Mouse (Mus musculus): ENCODE measurements around the gene Hoxa6. TPM values are rescaled to one million over a fixed set of nuclear protein-coding genes. Genes with fewer than 3 reads are reported as not detected.

Hoxa6 gene
- polyA plus RNA-seq (2014; fragmentation: Illumina TruSeq; extraction: RNeasy Lipid Tissue Mini Kit (QIAGEN cat#74804); ENCODE audit: insufficient read depth, low read depth, low replicate concordance) = not detected

DNA sequence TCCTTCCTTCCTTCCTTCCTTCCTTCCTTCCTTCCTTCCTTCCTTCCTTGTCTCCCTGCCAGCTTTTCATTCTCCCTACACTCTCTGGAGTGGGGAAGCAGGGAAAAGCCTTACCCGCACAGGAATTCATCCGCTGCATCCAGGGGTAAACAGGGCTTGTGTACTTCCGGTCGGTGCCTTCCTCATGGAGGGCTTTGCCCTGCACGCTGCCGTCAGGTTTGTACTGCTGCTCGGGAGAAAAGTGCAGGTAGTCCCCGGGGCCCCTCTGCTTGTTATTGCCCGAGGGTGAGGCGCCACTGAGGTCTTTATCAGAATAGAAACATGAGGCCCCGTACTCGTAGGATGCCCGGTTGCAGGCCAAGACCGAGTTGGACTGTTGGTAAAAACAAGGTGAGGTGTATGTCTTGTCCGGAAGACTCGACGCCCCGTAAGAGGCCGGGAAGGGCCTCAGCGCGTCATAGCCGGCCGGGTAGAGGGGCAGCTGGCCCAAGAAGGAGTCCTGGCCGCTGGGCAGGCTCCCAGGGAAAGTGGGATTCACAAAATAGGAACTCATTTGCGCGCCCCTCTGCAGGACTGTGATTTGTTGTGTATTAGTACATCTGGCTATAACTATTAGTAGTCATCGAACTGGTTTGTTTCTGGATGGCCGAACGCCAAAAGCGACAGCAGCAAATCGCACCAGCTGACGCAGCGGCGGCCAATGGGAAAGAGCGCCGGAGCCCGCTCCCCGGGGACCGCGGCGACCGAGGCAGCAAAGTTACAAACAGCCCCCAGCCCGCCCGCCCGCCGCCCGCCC is at the start of gene Hoxa6:
Gene Hoxa6 (minus strand): TSS at position 651 of the 796 bp plus-strand sequence.

DNA sequence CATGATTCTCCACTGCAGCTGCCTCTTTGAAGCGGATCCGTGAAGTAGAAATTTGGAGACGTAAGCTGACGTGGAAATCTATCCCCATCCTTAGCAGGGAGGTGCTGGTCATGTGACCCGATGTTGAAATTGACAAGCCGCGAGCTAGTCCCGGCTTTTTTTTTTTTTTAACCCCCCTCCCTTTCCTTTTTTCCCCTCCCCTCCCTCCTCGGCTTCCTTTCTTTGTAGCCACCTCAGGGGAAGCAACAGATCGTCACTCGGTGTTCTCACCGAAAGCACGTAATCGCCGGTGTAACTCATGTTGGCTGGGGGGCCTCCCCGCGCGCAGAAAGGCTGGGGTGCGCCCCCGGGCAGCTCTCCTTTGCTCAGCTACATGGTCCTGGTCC is 37.2 kb upstream of the Hoxa6 start, which contains the start of gene Hoxa11:
Gene Hoxa11 (minus strand): TSS at position 54 of the 386 bp plus-strand sequence.

DNA sequence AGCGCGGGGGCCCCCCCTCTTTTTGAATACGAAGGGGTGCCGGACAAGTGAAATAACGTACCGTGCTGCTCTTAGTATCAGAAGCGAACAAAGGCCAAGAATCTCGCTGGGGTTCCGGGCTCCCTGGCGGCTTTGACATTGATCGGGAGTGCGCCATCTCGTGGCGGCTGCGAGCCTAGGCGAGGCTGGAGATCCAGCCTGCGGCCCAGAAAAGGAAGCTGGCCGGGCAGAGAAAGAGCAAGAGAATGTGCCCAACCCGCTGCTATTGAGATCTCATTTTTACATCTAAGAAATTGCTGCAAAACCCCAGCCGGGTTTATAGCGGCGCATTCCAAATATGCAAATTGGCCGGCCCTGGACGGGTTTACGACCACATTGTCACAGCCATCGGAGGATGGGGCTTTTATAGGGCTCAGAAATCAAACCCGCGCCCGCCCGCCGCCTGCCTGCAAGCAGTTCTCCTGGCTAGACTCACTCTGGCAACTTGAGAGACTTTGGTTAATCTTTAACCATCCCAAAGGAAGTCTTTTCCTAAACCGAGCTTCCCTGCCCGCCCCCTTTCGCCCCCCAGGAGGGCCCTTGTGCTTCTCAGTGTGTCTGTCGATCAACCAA is 32.0 kb upstream of the Hoxa6 start, which contains the start of gene Hoxa10:
Gene Hoxa10 (minus strand): TSS at position 466 of the 612 bp plus-strand sequence.

DNA sequence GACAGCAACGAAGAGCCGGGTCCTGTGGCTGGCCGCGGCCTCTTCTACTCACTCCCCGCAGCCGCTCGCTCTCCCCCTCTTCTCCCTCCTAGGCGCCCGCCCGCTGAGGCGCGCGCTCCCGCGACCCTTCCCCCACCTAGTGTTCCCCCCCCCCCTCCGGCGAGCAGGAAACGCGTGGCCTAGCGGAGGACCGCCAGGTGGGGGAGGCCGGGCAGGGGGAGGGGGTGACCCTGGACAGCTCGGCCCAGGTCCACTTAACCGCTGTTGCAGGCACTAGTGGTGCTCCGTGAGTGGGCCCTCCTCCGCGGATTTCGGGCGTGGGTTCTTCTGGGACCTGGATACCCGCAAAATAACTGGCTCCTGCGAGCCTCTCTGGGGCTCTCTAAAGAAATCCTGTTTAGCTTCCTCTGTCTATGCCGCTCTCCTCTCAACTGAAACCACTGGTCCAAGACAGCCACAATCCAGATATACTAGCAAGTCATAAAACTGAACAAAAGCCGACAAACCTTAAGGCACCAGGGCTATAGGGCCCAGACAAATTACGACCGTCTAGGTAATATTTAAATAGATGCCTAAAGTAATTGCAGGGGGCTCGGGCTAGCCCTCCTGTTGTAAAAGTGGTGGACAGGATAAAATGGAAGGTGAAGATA is 22.1 kb upstream of the Hoxa6 start, which contains the start of gene Hoxa9:
Gene Hoxa9 (minus strand): TSS at position 574 of the 650 bp plus-strand sequence.

DNA sequence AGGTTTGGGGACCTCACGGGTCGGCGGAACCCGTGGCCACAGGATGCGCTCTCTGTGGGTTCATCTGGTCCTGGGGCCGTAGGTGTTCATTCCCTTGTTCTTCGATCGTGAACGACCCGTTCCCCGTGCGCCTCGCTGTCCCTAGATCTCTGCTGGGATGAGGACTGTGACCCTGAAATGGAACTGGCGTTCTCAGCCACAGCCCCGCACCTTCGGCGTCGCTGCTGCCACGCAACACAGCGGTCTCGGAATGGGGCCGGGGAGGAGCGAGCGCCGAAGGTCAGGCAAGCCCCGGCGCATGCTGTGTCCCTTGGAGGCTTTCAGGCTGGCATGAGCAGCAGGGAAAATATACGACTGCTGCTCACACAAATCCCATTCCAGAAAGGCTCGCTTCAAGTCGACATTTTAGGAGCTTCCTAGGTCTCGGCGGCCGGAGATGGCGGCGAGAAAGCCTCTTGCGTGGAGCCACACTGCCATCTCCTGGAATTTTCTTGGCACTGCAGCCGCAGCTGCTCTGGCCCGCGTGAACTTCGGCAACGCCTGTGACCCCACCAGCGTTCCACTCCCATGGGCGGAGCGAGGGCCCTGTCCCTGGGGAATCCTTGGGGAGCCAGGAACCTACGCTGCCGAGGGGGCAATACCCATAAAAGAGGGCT is 12.9 kb upstream of the Hoxa6 start, which contains the start of gene Hoxa7:
Gene Hoxa7 (minus strand): TSS at position 518 of the 656 bp plus-strand sequence.

DNA sequence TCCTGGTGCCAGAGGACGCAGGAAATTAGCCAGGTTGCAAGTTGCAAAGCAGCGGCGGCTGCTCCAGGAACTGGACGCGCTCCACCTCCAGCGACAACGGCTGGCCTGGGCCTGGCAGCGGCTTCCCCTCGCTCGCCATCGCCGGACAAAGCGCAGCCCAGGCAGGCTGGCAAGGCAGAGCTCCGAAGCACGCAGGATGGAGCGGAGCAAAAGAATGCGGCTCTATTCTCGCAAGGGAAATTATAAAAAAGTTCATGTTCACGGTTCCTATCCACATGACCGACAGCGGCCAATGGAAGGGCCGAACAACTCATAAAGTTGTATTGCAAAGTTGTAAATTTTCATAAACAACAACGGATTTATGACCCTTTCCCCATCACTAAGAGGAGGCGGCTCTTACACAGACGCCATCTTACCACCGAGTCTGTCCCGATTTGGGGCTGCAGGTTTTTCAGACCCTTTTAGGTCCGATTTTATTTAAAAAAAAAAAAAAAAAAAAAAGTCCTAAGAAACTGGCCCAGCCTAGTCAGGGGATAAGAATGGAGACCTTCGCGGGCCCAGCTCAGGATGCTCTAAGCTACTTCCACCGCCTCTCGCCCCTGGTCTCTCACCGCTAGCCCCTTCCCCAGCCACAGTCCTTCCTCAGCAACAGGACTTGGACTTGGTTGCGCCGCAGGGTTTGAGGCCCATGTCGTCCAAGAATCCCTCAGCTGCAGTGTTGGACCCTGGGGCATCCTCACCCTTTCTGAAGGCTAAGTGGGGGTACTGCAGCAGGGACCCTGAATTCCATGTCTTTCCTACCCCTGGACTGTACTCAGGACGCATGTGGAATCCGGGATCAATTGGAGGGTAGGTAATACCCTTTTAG is 4.8 kb upstream of the Hoxa6 start, which contains the start of the genes Hoxa3 and Gm28308:
Gene Hoxa3 (minus strand): TSS at position 218 of the 868 bp plus-strand sequence.
Gene Gm28308 (minus strand): TSS at position 221 of the 868 bp plus-strand sequence.

DNA sequence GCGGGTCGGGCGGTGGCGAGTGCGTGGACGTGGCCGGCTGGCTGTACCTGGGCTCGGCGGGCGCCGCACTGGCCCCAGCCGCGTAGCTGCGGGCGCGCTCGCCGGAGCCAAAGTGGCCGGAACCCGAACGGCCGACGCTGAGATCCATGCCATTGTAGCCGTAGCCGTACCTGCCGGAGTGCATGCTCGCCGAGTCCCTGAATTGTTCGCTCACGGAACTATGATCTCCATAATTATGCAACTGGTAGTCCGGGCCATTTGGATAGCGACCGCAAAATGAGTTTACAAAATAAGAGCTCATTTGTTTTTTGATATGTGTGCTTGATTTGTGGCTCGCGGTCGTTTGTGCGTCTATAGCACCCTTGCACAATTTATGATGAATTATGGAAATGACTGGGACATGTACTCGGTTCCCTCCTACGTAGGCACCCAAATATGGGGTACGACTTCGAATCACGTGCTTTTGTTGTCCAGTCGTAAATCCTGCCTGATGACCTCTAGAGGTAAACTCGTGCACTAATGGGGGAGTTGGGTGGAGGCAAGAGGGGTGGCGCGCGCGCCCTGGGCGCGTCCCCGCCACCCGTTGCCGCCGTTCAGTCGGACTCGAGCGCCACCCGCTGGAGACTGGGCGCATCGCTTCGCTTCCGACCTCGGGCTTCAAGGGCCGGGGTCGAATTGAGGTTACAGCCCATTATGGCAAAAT is 4.3 kb downstream of the Hoxa6 start, which contains the start of gene Hoxa5:
Gene Hoxa5 (minus strand): TSS at position 538 of the 703 bp plus-strand sequence.

DNA sequence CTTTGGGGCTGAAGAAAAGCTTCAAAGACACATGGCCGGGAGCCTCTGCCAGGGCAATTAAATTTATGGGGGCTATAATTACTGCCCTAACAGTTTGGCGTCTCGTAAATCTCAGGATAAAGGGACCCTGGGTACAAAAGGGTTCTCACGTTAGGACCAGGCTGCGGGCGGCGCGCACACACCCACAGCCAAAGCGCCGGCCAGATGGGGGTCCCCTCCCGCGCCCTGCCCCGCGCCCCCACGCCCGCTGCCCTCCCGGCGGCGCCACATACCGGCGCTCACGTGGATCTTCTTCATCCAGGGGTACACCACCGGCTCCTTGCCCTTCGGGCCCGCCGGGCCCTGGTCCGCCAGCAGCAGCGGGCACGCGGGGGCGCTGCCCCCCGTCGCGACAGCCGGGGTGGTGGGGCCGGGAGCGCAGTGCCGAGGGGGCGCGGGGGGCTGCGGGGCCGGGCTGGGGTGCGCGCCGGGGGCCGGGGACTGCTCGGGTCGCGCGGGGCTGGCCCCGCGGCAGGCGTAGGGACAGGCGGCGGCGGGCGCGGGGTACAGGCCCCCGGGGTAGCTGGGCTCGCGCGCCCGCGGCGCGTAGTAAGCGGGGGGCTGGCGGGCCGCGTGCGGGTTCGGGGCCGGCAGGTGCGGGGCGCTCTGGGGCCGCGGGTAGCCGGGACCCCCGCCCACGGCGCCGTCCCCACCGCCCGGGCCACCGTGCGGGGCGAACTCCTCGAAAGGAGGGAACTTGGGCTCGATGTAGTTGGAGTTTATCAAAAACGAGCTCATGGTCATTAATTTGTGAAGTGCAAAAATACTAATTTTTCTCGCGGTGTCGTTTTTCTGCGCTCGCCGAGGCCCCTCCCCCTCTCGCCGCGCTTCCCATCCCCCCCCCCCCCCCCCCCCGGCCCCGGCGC is 17.4 kb downstream of the Hoxa6 start, which contains the start of gene Hoxa4:
Gene Hoxa4 (minus strand): TSS at position 848 of the 905 bp plus-strand sequence.

DNA sequence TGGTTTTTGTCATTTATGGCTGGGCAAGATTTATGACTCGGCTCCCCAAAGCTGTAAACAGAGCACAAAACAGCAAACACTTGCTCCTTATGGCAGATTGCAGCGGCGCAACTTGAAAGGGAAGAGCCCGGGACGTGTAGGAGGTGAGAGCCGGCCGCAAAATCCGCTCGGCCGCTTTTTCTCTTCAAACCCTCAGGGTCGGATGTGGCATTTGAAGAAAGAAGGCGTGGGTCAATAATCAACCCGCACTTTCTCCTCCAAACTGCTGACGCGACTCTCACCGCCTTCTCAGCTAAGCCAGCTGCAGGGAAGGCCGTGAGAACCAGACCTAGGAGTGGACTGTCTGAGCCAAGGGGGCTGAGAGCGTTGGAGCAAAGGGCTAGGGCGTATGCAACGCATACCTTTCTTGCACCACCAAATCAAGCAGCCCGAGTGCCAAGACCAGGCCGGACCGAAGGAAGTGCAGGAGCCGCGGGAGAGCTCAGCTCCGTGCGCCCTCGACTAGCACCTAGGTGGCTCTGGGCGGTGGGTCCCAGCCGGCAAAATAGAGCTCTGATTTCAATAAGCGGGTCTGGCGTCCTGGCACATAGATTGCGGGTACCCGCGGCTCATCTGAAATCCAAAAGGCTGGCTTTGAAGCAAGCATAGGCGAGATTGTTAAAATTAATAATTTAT is 31.3 kb downstream of the Hoxa6 start, which contains the start of gene 5730596B20Rik:
Gene 5730596B20Rik (plus strand): TSS at position 438 of the 675 bp plus-strand sequence.

DNA sequence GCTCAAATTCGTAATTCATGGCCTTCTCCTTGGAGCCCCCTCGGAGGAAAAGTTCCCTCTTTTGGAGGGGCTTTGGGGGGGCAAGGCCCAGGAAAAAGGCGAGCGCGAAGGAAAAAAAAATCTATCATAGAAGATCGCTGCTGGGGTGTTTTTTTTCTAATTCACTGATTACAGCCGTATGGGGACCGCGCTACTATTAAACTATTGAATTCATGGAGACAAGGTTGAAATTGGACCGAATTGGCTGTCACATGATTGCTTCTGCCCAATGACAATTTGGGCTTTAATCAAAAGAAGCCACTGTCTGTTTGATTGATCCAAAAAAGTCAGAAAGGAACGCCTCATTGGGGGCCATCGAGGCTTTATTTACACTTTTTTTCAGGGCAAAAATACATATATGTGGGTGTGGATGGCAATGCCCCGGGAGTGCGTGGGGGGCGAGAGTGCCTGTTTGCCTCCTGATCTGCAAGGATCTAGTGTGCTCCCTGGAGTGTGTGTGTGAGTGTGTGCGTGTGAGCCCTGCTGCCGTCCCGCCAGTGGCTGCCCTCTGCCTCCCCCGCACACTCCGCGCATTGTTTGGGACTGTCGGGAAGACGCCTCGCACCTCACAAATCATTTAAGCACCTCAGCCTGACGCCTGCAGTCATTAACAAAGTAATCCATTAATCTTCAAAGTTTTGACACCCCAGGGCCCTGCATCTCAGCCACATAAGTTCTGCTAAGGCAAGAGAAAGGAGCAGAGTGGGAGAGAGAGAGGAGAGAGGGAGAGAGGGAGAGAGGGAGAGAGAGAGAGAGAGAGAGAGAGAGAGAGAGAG is 43.7 kb downstream of the Hoxa6 start, which contains the start of gene Hoxa2:
Gene Hoxa2 (minus strand): TSS at position 206 of the 815 bp plus-strand sequence.

DNA sequence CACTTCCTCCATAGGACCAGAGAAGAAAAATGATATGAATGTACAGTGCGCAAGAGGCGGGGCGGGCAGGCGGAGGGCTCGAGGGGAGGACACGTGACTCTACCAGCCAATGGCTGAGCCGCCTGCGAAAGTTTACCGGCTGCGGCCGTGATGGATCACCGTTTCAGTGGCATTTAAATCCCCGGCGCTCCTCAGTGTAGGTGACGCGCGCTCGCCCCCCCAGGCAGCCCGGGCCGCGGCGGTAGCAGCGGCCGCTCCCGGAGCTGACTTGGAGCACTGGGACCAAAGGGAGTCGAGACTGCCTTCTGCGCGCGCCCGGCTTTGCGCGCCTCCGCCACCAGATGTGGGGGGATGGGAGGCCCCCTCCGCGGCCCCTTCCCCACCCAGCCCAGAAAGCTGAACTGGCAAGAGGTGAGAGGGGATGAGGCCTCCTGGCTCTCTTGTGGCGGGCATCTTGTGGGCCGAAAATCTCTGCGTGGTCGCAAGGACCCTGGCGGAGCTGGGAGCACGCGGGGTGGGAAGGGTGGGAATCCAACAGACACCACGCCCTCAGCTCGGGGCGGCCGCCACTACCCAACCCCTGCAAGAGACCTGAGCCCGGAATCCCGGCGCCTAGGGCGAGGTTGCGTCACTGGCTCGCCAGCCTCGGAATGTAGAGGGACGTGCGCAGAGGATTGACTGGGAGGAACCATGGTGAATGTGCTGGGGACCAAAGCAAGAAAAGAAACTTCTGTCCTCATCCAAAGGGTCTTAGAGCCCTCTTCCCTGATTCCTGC is 50.1 kb downstream of the Hoxa6 start, which contains the start of gene Hoxa1:
Gene Hoxa1 (minus strand): TSS at position 42 of the 776 bp plus-strand sequence.

Other genes starting within 250 kb of the Hoxa6 start
- gene Skap2, start 196.2 kb downstream of the Hoxa6 start, polyA plus RNA-seq (2014; fragmentation: Illumina TruSeq; extraction: RNeasy Lipid Tissue Mini Kit (QIAGEN cat#74804); ENCODE audit: insufficient read depth, low read depth, low replicate concordance) = 57.1 TPM
- 1.4 TPM for gene Hoxa1, start 50.4 kb downstream of the Hoxa6 start, polyA plus RNA-seq (2014; fragmentation: Illumina TruSeq; extraction: RNeasy Lipid Tissue Mini Kit (QIAGEN cat#74804); ENCODE audit: insufficient read depth, low read depth, low replicate concordance)
- gene Hoxa2, start 43.9 kb downstream of the Hoxa6 start, polyA plus RNA-seq (2014; fragmentation: Illumina TruSeq; extraction: RNeasy Lipid Tissue Mini Kit (QIAGEN cat#74804); ENCODE audit: insufficient read depth, low read depth, low replicate concordance) = 3.1 TPM
- 0.45 TPM for gene 5730596B20Rik, start 31.2 kb downstream of the Hoxa6 start, polyA plus RNA-seq (2014; fragmentation: Illumina TruSeq; extraction: RNeasy Lipid Tissue Mini Kit (QIAGEN cat#74804); ENCODE audit: insufficient read depth, low read depth, low replicate concordance)
- 5.2 TPM for gene Hoxa4, start 17.0 kb downstream of the Hoxa6 start, polyA plus RNA-seq (2014; fragmentation: Illumina TruSeq; extraction: RNeasy Lipid Tissue Mini Kit (QIAGEN cat#74804); ENCODE audit: insufficient read depth, low read depth, low replicate concordance)
- 27.9 TPM for gene Hoxa5, start 4.1 kb downstream of the Hoxa6 start, polyA plus RNA-seq (2014; fragmentation: Illumina TruSeq; extraction: RNeasy Lipid Tissue Mini Kit (QIAGEN cat#74804); ENCODE audit: insufficient read depth, low read depth, low replicate concordance)
- 4.2 TPM for gene Hoxa3, start 4.6 kb upstream of the Hoxa6 start, polyA plus RNA-seq (2014; fragmentation: Illumina TruSeq; extraction: RNeasy Lipid Tissue Mini Kit (QIAGEN cat#74804); ENCODE audit: insufficient read depth, low read depth, low replicate concordance)
- gene Gm28308, start 4.6 kb upstream of the Hoxa6 start, polyA plus RNA-seq (2014; fragmentation: Illumina TruSeq; extraction: RNeasy Lipid Tissue Mini Kit (QIAGEN cat#74804); ENCODE audit: insufficient read depth, low read depth, low replicate concordance) = 0.42 TPM
- 5.9 TPM for gene Hoxa7, start 13.1 kb upstream of the Hoxa6 start, polyA plus RNA-seq (2014; fragmentation: Illumina TruSeq; extraction: RNeasy Lipid Tissue Mini Kit (QIAGEN cat#74804); ENCODE audit: insufficient read depth, low read depth, low replicate concordance)
- gene Hoxa9, start 22.4 kb upstream of the Hoxa6 start, polyA plus RNA-seq (2014; fragmentation: Illumina TruSeq; extraction: RNeasy Lipid Tissue Mini Kit (QIAGEN cat#74804); ENCODE audit: insufficient read depth, low read depth, low replicate concordance) = not detected
- not detected for gene Hoxa10, start 32.1 kb upstream of the Hoxa6 start, polyA plus RNA-seq (2014; fragmentation: Illumina TruSeq; extraction: RNeasy Lipid Tissue Mini Kit (QIAGEN cat#74804); ENCODE audit: insufficient read depth, low read depth, low replicate concordance)
- not detected for gene Hoxa11, start 37.1 kb upstream of the Hoxa6 start, polyA plus RNA-seq (2014; fragmentation: Illumina TruSeq; extraction: RNeasy Lipid Tissue Mini Kit (QIAGEN cat#74804); ENCODE audit: insufficient read depth, low read depth, low replicate concordance)
- gene Hoxa13, start 52.2 kb upstream of the Hoxa6 start, polyA plus RNA-seq (2014; fragmentation: Illumina TruSeq; extraction: RNeasy Lipid Tissue Mini Kit (QIAGEN cat#74804); ENCODE audit: insufficient read depth, low read depth, low replicate concordance) = not detected
- gene Evx1, start 104.8 kb upstream of the Hoxa6 start, polyA plus RNA-seq (2014; fragmentation: Illumina TruSeq; extraction: RNeasy Lipid Tissue Mini Kit (QIAGEN cat#74804); ENCODE audit: insufficient read depth, low read depth, low replicate concordance) = not detected

Measured in lung, adult 10 weeks (tissue).